Mouse (Mus musculus) brown adipose tissue, adult 24 weeks (tissue): ENCODE data around the gene Surf4. TPM values are rescaled to one million over a fixed set of nuclear protein-coding genes. Genes with fewer than 3 reads are reported as not detected.

Source experiments
- H3K27ac ChIP-seq: fragments of 200-500 bp; replicated peaks from 2 replicates; pipeline ENCODE4 v1.5.1; 2012; ENCODE audit warnings: low read depth, mild to moderate bottlenecking, low read length
- H3K4me1 ChIP-seq: fragments of 200-500 bp; 2 replicates; pipeline ENCODE4 v1.6.1; 2012; ENCODE audit warnings: low read length, mixed read lengths; ENCODE audit not compliant: control insufficient read depth, insufficient read depth, insufficient read length
- H3K4me3 ChIP-seq: fragments of 200-500 bp; 2 replicates; pipeline ENCODE4 v1.5.1; 2012; ENCODE audit warnings: low read depth, mild to moderate bottlenecking, low read length, moderate library complexity; ENCODE audit not compliant: insufficient read depth
- polyA plus RNA-seq: library from polyadenylated mRNA; stranded (reverse); fragments of >200 nt; gene quantifications from 2 replicates; pipeline ENCODE4 v1.2.4, GENCODE M21; 2012; ENCODE audit not compliant: missing spikeins, insufficient read depth, insufficient read length

Gene Surf4
- polyA plus RNA-seq, 1 experiment = 61.2 TPM

DNA sequence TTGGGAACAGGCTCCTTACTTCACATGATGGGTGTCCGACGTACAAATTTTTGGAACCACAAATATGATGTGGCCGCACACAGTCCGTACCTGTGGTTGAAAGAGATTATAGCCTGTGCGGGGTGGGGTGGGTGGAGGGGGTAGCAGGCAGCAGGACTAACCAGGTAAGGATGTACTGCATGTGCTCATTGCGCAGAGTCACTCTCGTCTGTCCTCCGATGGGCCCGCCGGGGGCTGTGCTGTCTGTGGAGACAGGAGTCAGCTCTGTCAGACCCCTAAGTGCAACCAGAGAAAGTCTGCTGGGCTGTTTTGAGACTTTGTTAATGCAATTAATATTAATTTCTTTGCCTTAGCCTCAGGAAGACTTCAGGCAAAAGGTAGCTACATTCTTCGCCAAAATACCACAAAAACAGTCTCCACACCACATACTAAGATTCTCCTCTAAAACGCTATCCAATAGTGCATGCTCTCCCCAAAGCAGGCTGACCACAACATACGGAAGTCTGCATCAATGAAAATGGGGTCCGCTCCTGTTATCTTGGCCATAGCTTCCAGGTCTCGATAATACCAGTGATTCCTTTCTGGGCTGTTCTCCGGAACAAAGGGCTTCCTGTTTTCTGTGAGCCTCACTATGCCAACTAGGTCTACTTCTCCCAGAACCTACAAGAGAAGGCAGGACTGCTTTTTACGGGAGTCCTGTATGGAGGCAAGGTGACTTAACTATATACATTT lies 20.1 kb downstream of the Surf4 start:
- H3K4me3 ChIP-seq = no peak overlapping the region
- no peak overlapping the region for H3K27ac ChIP-seq
- peaks cover 22% of the 10 kb centered on the region for H3K4me1 ChIP-seq

DNA sequence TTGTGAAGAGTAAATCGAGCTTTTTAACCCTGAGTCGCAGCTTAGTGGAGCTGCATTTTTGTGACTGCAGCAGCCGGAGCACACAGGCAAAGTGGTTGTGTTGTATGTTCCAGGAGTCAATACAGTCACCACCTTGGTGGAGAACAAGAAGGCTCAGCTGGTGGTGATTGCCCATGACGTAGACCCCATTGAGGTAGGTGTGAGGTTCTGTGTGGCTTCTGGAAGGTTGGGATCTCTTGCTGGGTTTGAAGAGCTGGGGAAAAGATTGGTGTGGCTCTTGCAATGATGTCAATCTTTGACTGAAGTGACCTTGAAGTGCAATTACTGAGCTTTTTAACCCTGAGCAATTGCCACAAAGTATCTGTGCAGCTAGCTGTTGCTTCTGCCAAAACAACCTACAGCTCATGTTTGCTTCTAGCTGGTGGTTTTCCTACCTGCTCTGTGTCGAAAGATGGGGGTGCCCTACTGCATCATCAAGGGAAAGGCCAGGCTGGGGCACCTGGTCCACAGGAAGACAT lies 21.4 kb downstream of the Surf4 start:
- H3K4me3 ChIP-seq = peak overlapping the region; percentile 87
- peaks cover 23% of the 10 kb centered on the region for H3K4me1 ChIP-seq
- H3K27ac ChIP-seq = no peak overlapping the region

- Histone ChIP-seq H3K4me1 (peaks cover 19% of the 10 kb centered on the region), H3K27ac (peak overlapping the region; percentile 62), H3K4me3 (peak overlapping the region; percentile 87)
Measured at GRCm38 (mm10) chr2:26910994-26911765, 22.5 kb downstream of the Surf4 start.

GRCm38 (mm10) chr2:26910124-26910993 lies 23.4 kb downstream of the Surf4 start, which contains the start of the genes Med22 and Rpl7a:
Gene Med22 (minus strand): TSS chr2:26910677.
Gene Rpl7a (plus strand): TSS chr2:26910764.
- Histone ChIP-seq H3K27ac (peak within 1 kb of the TSS; percentile 62), H3K4me3 (peak within 1 kb of the TSS; percentile 87), H3K4me1 (peaks cover 17% of the 10 kb centered on the region)

DNA sequence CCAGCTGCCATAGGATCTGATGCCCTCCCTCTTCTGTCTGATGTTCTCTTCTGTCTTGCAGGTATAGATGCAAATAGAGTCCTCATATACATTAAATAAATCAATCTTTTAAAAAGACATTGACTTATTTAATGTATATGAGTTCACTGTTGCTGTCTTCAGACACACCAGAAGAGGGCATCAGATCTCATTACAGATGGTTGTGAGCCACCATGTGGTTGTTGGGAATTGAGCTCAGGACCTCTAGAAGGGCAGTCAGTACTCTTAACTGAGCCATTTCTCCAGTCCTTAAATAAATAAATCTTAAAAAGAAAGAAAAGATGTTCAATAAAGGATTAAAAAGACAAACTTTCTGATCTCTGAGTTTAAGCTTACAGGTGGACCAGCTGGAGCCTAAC lies 24.3 kb downstream of the Surf4 start:
- H3K4me3 ChIP-seq = peak overlapping the region; percentile 86
- H3K27ac ChIP-seq = no peak overlapping the region
- H3K4me1 ChIP-seq = peaks cover 15% of the 10 kb centered on the region

DNA sequence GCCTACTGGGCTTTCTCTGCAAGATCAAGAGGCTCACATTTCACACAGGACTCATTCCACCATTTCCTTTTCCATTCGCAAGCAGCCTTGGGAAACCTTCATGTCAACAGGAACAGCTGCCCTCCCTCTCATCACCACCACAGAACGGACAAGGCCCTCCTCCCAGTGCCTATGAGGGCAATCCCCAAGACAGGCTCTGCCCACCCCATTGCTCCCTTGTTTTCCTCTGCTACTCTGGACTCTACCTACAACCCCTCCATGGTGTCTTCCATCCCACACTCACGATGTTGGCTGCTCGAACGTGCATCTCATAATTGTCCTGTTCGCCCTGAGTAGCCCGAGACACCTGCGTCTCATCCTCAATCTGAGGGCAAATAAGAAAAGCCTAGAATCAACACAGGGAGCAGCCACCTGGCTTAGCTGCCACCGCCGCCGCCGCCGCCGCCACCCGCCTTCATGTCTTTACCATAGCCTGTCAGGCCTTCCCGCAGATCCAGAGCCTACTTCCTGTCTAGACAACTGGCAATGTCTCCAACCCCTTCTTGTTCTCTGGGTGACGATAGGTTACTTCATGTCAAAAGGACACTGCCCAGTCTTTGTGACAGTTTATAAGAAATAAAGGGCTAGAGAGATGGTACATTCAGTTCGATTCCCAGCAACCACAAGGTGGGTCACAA lies 24.9 kb downstream of the Surf4 start:
- H3K27ac ChIP-seq = no peak overlapping the region
- peaks cover 16% of the 10 kb centered on the region for H3K4me1 ChIP-seq
- H3K4me3 ChIP-seq = no peak overlapping the region

- Histone ChIP-seq H3K4me1 (peaks cover 18% of the 10 kb centered on the region), H3K4me3 (no peak overlapping the region), H3K27ac (no peak overlapping the region)
Measured at GRCm38 (mm10) chr2:26907109-26907508, 26.6 kb downstream of the Surf4 start.

GRCm38 (mm10) chr2:26906431-26906830 lies 27.3 kb downstream of the Surf4 start:
- H3K4me3 ChIP-seq = no peak overlapping the region
- no peak overlapping the region for H3K27ac ChIP-seq
- peaks cover 17% of the 10 kb centered on the region for H3K4me1 ChIP-seq

- H3K27ac ChIP-seq = no peak overlapping the region
- H3K4me1 ChIP-seq = peaks cover 17% of the 10 kb centered on the region
Measured at GRCm38 (mm10) chr2:26905936-26906335, 27.8 kb downstream of the Surf4 start.

DNA sequence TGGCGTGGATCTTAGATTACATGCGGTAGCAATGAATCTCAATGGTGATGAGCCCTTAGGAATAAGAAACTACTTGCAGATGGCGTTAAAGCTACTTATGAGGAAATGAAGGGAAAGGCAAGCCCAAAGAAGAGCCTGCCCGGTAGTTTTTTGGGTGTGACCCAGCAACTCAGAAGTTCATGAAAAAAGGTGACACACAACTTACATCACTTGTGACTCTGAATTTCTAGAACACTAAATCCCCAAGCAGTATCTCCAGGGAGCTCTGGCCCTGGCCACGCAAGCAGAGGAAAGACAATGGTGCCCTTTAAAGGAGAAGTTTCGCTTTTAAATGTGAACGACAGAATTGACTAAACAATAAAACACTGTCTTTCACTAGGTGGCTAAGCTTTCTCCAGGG lies 30.4 kb downstream of the Surf4 start:
- Histone ChIP-seq H3K4me3 (peak overlapping the region; percentile 94), H3K4me1 (peaks cover 8% of the 10 kb centered on the region), H3K27ac (peak overlapping the region; percentile 85)

More at GRCm38 (mm10) chr2:26905936-26906335, 27.8 kb downstream of the Surf4 start:
- no peak overlapping the region for H3K4me3 ChIP-seq

DNA sequence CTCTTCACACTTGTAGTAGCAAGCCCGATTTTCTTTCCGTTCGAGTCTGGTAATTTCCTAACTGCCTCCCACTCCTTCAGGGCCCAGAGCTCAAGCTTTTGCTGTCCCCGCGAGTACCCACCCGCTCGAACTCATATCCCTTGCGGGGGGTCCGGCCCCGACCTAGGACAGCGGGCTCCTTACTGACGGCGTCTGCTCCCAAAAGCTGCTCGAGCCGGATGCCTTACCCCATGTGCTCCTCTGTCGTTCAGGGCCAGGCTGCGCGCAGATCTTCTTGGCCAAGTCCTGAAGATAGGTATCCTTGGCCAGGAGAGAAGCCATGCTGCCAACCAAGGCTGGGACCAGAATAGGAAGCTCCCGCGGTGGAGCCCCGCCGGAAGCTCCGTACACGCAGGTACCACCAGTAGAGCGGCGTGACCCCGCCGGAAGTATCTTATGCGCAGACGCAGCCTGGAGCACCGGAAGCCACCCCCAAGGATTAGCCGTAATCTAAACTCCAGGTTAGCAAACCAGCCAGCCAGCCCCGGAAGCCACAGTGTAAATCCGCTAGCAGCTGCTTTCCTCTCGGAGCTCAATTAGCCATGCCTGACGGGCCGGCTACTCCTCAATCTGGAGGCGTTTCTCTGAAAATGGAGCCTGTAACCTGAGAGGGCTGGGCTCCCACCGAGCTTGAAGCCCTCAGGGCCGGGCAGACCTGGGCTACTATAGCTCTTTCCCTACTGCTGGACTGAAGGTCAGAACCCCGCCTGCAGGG lies 31.1 kb downstream of the Surf4 start, which contains the start of gene Surf6:
Gene Surf6, minus strand, starts transcription at position 413 of the 754 bp plus-strand sequence.
- Histone ChIP-seq H3K27ac (peak within 1 kb of the TSS; percentile 85), H3K4me1 (peaks cover 8% of the 10 kb centered on the region), H3K4me3 (peak within 1 kb of the TSS; percentile 94)

- Histone ChIP-seq H3K27ac (peak overlapping the region; percentile 83), H3K4me1 (peaks cover 8% of the 10 kb centered on the region; the same call in 1 of the 2 replicates), H3K4me3 (peak overlapping the region; percentile 94)
Measured at GRCm38 (mm10) chr2:26901834-26902400, 31.8 kb downstream of the Surf4 start.

GRCm38 (mm10) chr2:26900731-26901130 lies 33.0 kb downstream of the Surf4 start:
- Histone ChIP-seq H3K27ac (no peak overlapping the region), H3K4me3 (no peak overlapping the region), H3K4me1 (peaks cover 8% of the 10 kb centered on the region; the same call in 1 of the 2 replicates)
